Mouse (Mus musculus): ENCODE measurements around the gene Olfr45. TPM values are rescaled to one million over a fixed set of nuclear protein-coding genes. Genes with fewer than 3 reads are reported as not detected.
"Not testable (repeated sequence)": the region's sequence is repeated elsewhere in the genome, so short reads cannot be mapped to it uniquely, and the experiment has no call there.

Gene Olfr45
- total RNA-seq (2015; ENCODE audit: low replicate concordance): not detected in 2 replicates
- total RNA-seq (2017; ENCODE audit: low replicate concordance): not detected in 2 replicates

GRCm38 (mm10) chr7:140681651-140682050 is at the start of gene Olfr45:
TSS of gene Olfr45 (plus strand) at chr7:140681951.
- no peak for ATAC-seq (replicated peaks; ENCODE audit: low FRiP score, poor library complexity, severe bottlenecking)

GRCm38 (mm10) chr7:140646152-140646551 is 35.6 kb upstream of the Olfr45 start, which contains the start of gene Olfr53:
TSS of gene Olfr53 (plus strand) at chr7:140646452.
- no peak for ATAC-seq (replicated peaks; ENCODE audit: low FRiP score, poor library complexity, severe bottlenecking)

GRCm38 (mm10) chr7:140659630-140660029 is 22.1 kb upstream of the Olfr45 start, which contains the start of gene Olfr539:
TSS of gene Olfr539 (plus strand) at chr7:140659930.
- ATAC-seq (replicated peaks; ENCODE audit: low FRiP score, poor library complexity, severe bottlenecking): no peak

DNA sequence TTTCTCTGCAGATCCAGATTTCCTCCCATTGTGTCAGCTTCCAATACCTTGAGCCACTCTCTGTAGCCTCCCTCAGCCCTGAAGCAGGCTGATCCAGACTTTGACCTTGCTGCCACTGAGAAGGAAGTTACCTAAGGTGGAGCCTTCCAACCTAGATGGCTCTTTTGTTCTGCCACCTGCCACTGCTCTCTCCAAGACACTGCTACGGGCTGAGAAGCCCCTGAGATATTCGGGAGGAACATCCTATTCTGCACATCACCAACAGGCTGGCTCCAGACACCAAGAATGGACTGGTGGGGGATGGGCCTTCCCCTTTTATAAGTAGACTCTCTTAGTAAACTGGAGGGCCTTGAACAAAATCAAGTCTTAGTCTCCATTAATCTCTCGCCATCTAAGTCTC is 11.1 kb upstream of the Olfr45 start:
- not testable (repeated sequence) for ATAC-seq (replicated peaks; ENCODE audit: low FRiP score, poor library complexity, severe bottlenecking)

GRCm38 (mm10) chr7:140675863-140676262 is 5.9 kb upstream of the Olfr45 start:
- no peak for ATAC-seq (replicated peaks; ENCODE audit: low FRiP score, poor library complexity, severe bottlenecking)

- ATAC-seq (replicated peaks; ENCODE audit: low FRiP score, poor library complexity, severe bottlenecking): not testable (repeated sequence)
Measured at GRCm38 (mm10) chr7:140679591-140679990, 2.2 kb upstream of the Olfr45 start.

DNA sequence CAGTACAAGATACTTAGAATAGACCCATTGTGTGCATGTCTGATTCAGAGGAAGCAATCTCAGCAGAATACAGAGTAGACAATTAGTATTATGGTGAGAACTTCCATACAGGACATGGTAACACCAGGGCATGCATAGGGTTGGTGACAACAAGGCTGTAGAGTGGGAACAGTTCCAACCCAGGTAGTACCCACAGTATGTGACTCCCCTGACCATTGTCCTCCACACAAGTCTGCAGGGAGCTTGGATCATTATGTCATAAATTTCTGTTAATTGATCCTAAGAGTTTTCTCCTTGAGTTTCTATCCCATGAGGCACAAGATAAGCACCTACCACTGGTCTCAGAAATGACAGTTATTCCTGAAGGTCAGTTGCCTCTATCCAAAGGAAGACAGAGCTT is 15.2 kb downstream of the Olfr45 start, which contains the start of gene Olfr541:
Gene Olfr541, plus strand, starts transcription at position 301 of the 400 bp plus-strand sequence.
- no peak for ATAC-seq (replicated peaks; ENCODE audit: low FRiP score, poor library complexity, severe bottlenecking)

- ATAC-seq (replicated peaks; ENCODE audit: low FRiP score, poor library complexity, severe bottlenecking): no peak
Measured at GRCm38 (mm10) chr7:140706348-140706747, 24.6 kb downstream of the Olfr45 start.

- no peak for ATAC-seq (replicated peaks; ENCODE audit: low FRiP score, poor library complexity, severe bottlenecking)
Measured at GRCm38 (mm10) chr7:140707536-140708284, 26.0 kb downstream of the Olfr45 start.

DNA sequence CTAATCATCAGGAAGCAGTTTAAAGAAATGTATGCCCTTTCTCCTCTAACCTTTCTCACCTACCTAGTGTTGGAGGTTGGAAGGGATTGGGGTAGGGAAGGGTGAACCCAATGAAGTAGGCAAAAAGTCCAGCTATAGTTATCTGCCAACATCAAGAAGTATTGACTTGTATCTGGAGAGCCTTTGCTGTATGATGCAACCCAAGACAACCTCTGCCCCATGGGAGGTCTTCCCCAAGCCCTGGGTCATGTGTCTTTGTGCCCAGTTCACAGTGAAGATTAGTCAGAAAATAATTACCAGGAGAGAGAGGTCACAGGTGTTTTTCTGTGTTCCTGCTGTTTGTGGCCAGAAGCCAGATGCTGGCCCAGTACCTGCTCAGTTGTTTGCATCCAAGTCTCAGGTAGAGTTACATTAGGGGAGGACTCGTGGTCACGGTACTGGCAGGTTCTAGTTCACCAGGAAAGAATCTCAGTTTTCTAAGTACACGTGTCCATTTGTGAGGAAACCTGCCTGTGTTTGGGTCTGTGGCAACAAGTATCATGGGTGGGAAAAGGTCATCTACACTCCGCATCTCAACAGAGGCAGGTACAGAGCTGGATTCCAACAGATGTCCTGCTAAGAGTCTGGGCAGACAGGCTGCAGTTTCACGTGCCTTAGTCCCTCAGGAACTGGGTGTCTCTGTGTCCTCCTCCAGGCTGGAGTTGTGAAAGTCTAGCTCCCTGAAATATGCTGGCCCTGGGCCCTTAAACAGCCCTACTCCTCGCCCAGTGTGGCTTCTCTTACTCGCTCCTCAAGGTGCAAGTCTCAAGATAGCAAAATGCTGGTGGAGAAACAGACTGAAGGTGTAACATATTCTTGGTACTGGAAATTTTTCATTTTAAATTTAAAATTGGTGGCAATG is 35.7 kb downstream of the Olfr45 start:
- no peak for ATAC-seq (replicated peaks; ENCODE audit: low FRiP score, poor library complexity, severe bottlenecking)

DNA sequence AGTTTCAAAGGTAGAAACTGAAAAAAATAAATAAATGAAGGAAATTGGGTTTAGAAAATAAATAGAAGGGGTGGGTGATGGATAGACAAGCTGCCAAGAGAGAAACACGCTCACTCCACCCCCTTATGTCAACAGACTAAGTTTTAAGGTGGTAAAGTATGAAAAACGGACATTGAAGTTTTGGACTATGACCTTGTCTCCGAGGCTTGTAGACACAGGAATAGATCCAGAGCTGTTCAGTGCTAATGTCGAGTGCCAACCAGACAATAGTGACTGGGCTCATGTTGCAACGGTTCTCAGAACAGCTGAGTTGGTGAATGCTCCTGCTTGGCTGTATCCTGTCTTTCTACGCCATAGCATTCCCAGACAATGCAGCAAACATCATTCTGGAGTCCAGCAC is 39.3 kb downstream of the Olfr45 start:
- ATAC-seq (replicated peaks; ENCODE audit: low FRiP score, poor library complexity, severe bottlenecking): no peak

GRCm38 (mm10) chr7:140725558-140725957 is 43.8 kb downstream of the Olfr45 start:
- ATAC-seq (replicated peaks; ENCODE audit: low FRiP score, poor library complexity, severe bottlenecking): no peak

DNA sequence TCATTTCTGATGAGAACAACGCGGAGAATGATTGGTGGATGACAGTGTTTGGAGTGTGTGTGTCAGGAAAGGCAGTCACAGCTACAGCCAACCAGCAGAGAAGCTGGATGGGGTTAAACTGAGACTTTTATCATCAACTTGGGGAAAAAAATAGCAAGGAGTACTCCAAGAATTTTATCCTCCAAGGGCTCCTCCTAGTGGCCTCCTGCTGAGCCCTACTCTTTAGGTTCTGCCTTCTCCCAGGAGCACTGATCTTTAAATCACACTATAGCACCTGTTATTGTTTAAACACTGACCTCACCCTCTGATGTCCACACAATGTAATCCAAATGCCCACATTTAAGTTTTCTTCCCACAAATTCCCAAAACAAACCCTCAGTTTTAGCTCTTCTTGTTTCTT is 51.4 kb downstream of the Olfr45 start:
- ATAC-seq (replicated peaks; ENCODE audit: low FRiP score, poor library complexity, severe bottlenecking): no peak

Other genes with a start within 250 kb of the Olfr45 start
- not detected in 2 replicates for gene Olfr533, start 218.6 kb upstream of the Olfr45 start, total RNA-seq (2015; ENCODE audit: low replicate concordance)
- not detected in 2 replicates for gene Olfr533, start 218.6 kb upstream of the Olfr45 start, total RNA-seq (2017; ENCODE audit: low replicate concordance)
- not detected in 2 replicates for gene Olfr535, start 197.7 kb upstream of the Olfr45 start, total RNA-seq (2015; ENCODE audit: low replicate concordance)
- gene Olfr535, start 197.7 kb upstream of the Olfr45 start, total RNA-seq (2017; ENCODE audit: low replicate concordance): not detected in 2 replicates
- gene Olfr536, start 174.6 kb upstream of the Olfr45 start, total RNA-seq (2015; ENCODE audit: low replicate concordance): not detected in 2 replicates
- gene Olfr536, start 174.6 kb upstream of the Olfr45 start, total RNA-seq (2017; ENCODE audit: low replicate concordance): not detected in 2 replicates
- gene Olfr538, start 114.1 kb upstream of the Olfr45 start, total RNA-seq (2015; ENCODE audit: low replicate concordance): not detected in 2 replicates
- not detected in 2 replicates for gene Olfr538, start 114.1 kb upstream of the Olfr45 start, total RNA-seq (2017; ENCODE audit: low replicate concordance)
- gene Olfr46, start 80.7 kb upstream of the Olfr45 start, total RNA-seq (2015; ENCODE audit: low replicate concordance): not detected in 2 replicates
- gene Olfr46, start 80.7 kb upstream of the Olfr45 start, total RNA-seq (2017; ENCODE audit: low replicate concordance): 0.08 and 0.26 TPM in 2 replicates
- not detected in 2 replicates for gene Olfr61, start 53.0 kb upstream of the Olfr45 start, total RNA-seq (2015; ENCODE audit: low replicate concordance)
- gene Olfr61, start 53.0 kb upstream of the Olfr45 start, total RNA-seq (2017; ENCODE audit: low replicate concordance): not detected in 2 replicates
- not detected in 2 replicates for gene Olfr53, start 35.5 kb upstream of the Olfr45 start, total RNA-seq (2015; ENCODE audit: low replicate concordance)
- not detected in 2 replicates for gene Olfr53, start 35.5 kb upstream of the Olfr45 start, total RNA-seq (2017; ENCODE audit: low replicate concordance)
- not detected in 2 replicates for gene Olfr539, start 22.0 kb upstream of the Olfr45 start, total RNA-seq (2015; ENCODE audit: low replicate concordance)
- gene Olfr539, start 22.0 kb upstream of the Olfr45 start, total RNA-seq (2017; ENCODE audit: low replicate concordance): not detected in 2 replicates
- gene Olfr541, start 15.3 kb downstream of the Olfr45 start, total RNA-seq (2015; ENCODE audit: low replicate concordance): not detected in 2 replicates
- not detected in 2 replicates for gene Olfr541, start 15.3 kb downstream of the Olfr45 start, total RNA-seq (2017; ENCODE audit: low replicate concordance)
- gene Cyp2e1, start 81.8 kb downstream of the Olfr45 start, total RNA-seq (2015; ENCODE audit: low replicate concordance): not detected in 2 replicates
- not detected in 2 replicates for gene Cyp2e1, start 81.8 kb downstream of the Olfr45 start, total RNA-seq (2017; ENCODE audit: low replicate concordance)
- 1.8 TPM in 1 of 2 replicates, not detected in the other for gene Syce1, start 105.9 kb downstream of the Olfr45 start, total RNA-seq (2015; ENCODE audit: low replicate concordance)
- gene Syce1, start 105.9 kb downstream of the Olfr45 start, total RNA-seq (2017; ENCODE audit: low replicate concordance): not detected in 2 replicates
- 0.36 TPM in 1 of 2 replicates, not detected in the other for gene Zfp941, start 140.2 kb downstream of the Olfr45 start, total RNA-seq (2015; ENCODE audit: low replicate concordance)
- gene Zfp941, start 140.2 kb downstream of the Olfr45 start, total RNA-seq (2017; ENCODE audit: low replicate concordance): not detected in 2 replicates
- not detected in 2 replicates for gene Urah, start 153.1 kb downstream of the Olfr45 start, total RNA-seq (2015; ENCODE audit: low replicate concordance)
- gene Urah, start 153.1 kb downstream of the Olfr45 start, total RNA-seq (2017; ENCODE audit: low replicate concordance): not detected in 2 replicates
- gene Scgb1c1, start 163.6 kb downstream of the Olfr45 start, total RNA-seq (2015; ENCODE audit: low replicate concordance): not detected in 2 replicates
- not detected in 2 replicates for gene Scgb1c1, start 163.6 kb downstream of the Olfr45 start, total RNA-seq (2017; ENCODE audit: low replicate concordance)
- not detected in 2 replicates for gene Odf3, start 165.9 kb downstream of the Olfr45 start, total RNA-seq (2015; ENCODE audit: low replicate concordance)
- gene Odf3, start 165.9 kb downstream of the Olfr45 start, total RNA-seq (2017; ENCODE audit: low replicate concordance): not detected in 2 replicates
- gene Gm45785, start 174.4 kb downstream of the Olfr45 start, total RNA-seq (2015; ENCODE audit: low replicate concordance): not detected in 2 replicates
- 2.8 TPM in 1 of 2 replicates, not detected in the other for gene Gm45785, start 174.4 kb downstream of the Olfr45 start, total RNA-seq (2017; ENCODE audit: low replicate concordance)
- gene Ric8a, start 175.0 kb downstream of the Olfr45 start, total RNA-seq (2015; ENCODE audit: low replicate concordance): 19.1 and 49.5 TPM in 2 replicates
- gene Ric8a, start 175.0 kb downstream of the Olfr45 start, total RNA-seq (2017; ENCODE audit: low replicate concordance): 12.1 and 22.2 TPM in 2 replicates
- 7.6 and 9.2 TPM in 2 replicates for gene Bet1l, start 175.6 kb downstream of the Olfr45 start, total RNA-seq (2015; ENCODE audit: low replicate concordance)
- 9.0 and 9.4 TPM in 2 replicates for gene Bet1l, start 175.6 kb downstream of the Olfr45 start, total RNA-seq (2017; ENCODE audit: low replicate concordance)
- gene Psmd13, start 200.0 kb downstream of the Olfr45 start, total RNA-seq (2015; ENCODE audit: low replicate concordance): 74.2 and 90.1 TPM in 2 replicates
- gene Psmd13, start 200.0 kb downstream of the Olfr45 start, total RNA-seq (2017; ENCODE audit: low replicate concordance): 136 and 162 TPM in 2 replicates
- 14.4 and 16.3 TPM in 2 replicates for gene Sirt3, start 200.4 kb downstream of the Olfr45 start, total RNA-seq (2015; ENCODE audit: low replicate concordance)
- 6.5 and 13.5 TPM in 2 replicates for gene Sirt3, start 200.4 kb downstream of the Olfr45 start, total RNA-seq (2017; ENCODE audit: low replicate concordance)
- gene Cox8b, start 218.5 kb downstream of the Olfr45 start, total RNA-seq (2015; ENCODE audit: low replicate concordance): not detected in 2 replicates
- gene Cox8b, start 218.5 kb downstream of the Olfr45 start, total RNA-seq (2017; ENCODE audit: low replicate concordance): not detected in 2 replicates
- gene Nlrp6, start 239.0 kb downstream of the Olfr45 start, total RNA-seq (2015; ENCODE audit: low replicate concordance): not detected in 2 replicates
- gene Nlrp6, start 239.0 kb downstream of the Olfr45 start, total RNA-seq (2017; ENCODE audit: low replicate concordance): not detected in 2 replicates

Data from erythroid progenitor cell, adult 5-6 weeks (primary cell).